Mouse (Mus musculus): ENCODE measurements around the gene Dsn1. TPM values are rescaled to one million over a fixed set of nuclear protein-coding genes. Genes with fewer than 3 reads are reported as not detected.

The Dsn1 gene
- polyA plus RNA-seq, 1 experiment from 2014 or later = 28.6 TPM

GRCm38 (mm10) chr2:157046956-157047355 is 40.0 kb upstream of the Dsn1 start:
- Histone ChIP-seq H3K36me3 (ENCODE audit: control insufficient read depth, insufficient read depth, low read length) (peaks cover 26% of the 10 kb centered on the region), H3K27ac (ENCODE audit: low read length) (no peak overlapping the region), H3K4me2 (ENCODE audit: low read depth, low read length) (no peak overlapping the region), H3K4me3 (replicated peaks; ENCODE audit: low read length) (no peak overlapping the region), H3K9ac (ENCODE audit: low read length) (no peak overlapping the region), H3K27me3 (ENCODE audit: control insufficient read depth, insufficient read depth, low read length) (no peaks in the 10 kb centered on the region), H3K4me1 (ENCODE audit: control insufficient read depth, insufficient read depth, low read length) (no peaks in the 10 kb centered on the region), H3K9me3 (replicated peaks; ENCODE audit: control insufficient read depth, low read length) (no peaks in the 10 kb centered on the region)
- no peak for ATAC-seq (ENCODE audit: insufficient read depth, low FRiP score)
- WGBS = 91% methylated on average over 5 of the region's 5 CpGs

GRCm38 (mm10) chr2:157045932-157046331 is 39.0 kb upstream of the Dsn1 start:
- no peaks in the 10 kb centered on the region for H3K27me3 ChIP-seq (ENCODE audit: control insufficient read depth, insufficient read depth, low read length)
- 74% methylated on average over 2 of the region's 2 CpGs for WGBS
- no peaks in the 10 kb centered on the region for H3K9me3 ChIP-seq (replicated peaks; ENCODE audit: control insufficient read depth, low read length)
- H3K4me3 ChIP-seq (replicated peaks; ENCODE audit: low read length) = no peak overlapping the region
- no peak overlapping the region for H3K9ac ChIP-seq (ENCODE audit: low read length)
- peaks cover 26% of the 10 kb centered on the region for H3K36me3 ChIP-seq (ENCODE audit: control insufficient read depth, insufficient read depth, low read length)
- 0 out of 2 replicates have a peak, but pooled peaks have one; percentile 53 for ATAC-seq (ENCODE audit: insufficient read depth, low FRiP score)
- no peak overlapping the region for H3K4me2 ChIP-seq (ENCODE audit: low read depth, low read length)
- no peaks in the 10 kb centered on the region for H3K4me1 ChIP-seq (ENCODE audit: control insufficient read depth, insufficient read depth, low read length)
- H3K27ac ChIP-seq (ENCODE audit: low read length) = no peak overlapping the region; the same call in 1 of the 2 replicates

- Histone ChIP-seq H3K4me3 (replicated peaks; ENCODE audit: low read length) (no peak overlapping the region), H3K9me3 (replicated peaks; ENCODE audit: control insufficient read depth, low read length) (no peaks in the 10 kb centered on the region), H3K27me3 (ENCODE audit: control insufficient read depth, insufficient read depth, low read length) (no peaks in the 10 kb centered on the region), H3K27ac (ENCODE audit: low read length) (no peak overlapping the region), H3K4me2 (ENCODE audit: low read depth, low read length) (no peak overlapping the region), H3K4me1 (ENCODE audit: control insufficient read depth, insufficient read depth, low read length) (no peaks in the 10 kb centered on the region), H3K9ac (ENCODE audit: low read length) (no peak overlapping the region), H3K36me3 (ENCODE audit: control insufficient read depth, insufficient read depth, low read length) (peaks cover 41% of the 10 kb centered on the region)
- no peak for ATAC-seq (ENCODE audit: insufficient read depth, low FRiP score)
Observed at GRCm38 (mm10) chr2:157043987-157044386, 37.0 kb upstream of the Dsn1 start.

GRCm38 (mm10) chr2:157043556-157043955 is 36.6 kb upstream of the Dsn1 start:
- no peak overlapping the region for H3K4me3 ChIP-seq (replicated peaks; ENCODE audit: low read length)
- H3K27me3 ChIP-seq (ENCODE audit: control insufficient read depth, insufficient read depth, low read length) = no peaks in the 10 kb centered on the region
- H3K36me3 ChIP-seq (ENCODE audit: control insufficient read depth, insufficient read depth, low read length) = peaks cover 41% of the 10 kb centered on the region
- no peaks in the 10 kb centered on the region for H3K4me1 ChIP-seq (ENCODE audit: control insufficient read depth, insufficient read depth, low read length)
- no peak overlapping the region for H3K9ac ChIP-seq (ENCODE audit: low read length)
- H3K9me3 ChIP-seq (replicated peaks; ENCODE audit: control insufficient read depth, low read length) = no peaks in the 10 kb centered on the region
- no peak for ATAC-seq (ENCODE audit: insufficient read depth, low FRiP score)
- no peak overlapping the region for H3K4me2 ChIP-seq (ENCODE audit: low read depth, low read length)
- H3K27ac ChIP-seq (ENCODE audit: low read length) = no peak overlapping the region
- WGBS = 90% methylated on average over 8 of the region's 8 CpGs

GRCm38 (mm10) chr2:157041421-157041820 is 34.5 kb upstream of the Dsn1 start:
- no peak for ATAC-seq (ENCODE audit: insufficient read depth, low FRiP score)
- no peaks in the 10 kb centered on the region for H3K9me3 ChIP-seq (replicated peaks; ENCODE audit: control insufficient read depth, low read length)

GRCm38 (mm10) chr2:157040649-157041046 is 33.7 kb upstream of the Dsn1 start:
- H3K27me3 ChIP-seq (ENCODE audit: control insufficient read depth, insufficient read depth, low read length) = no peaks in the 10 kb centered on the region
- H3K36me3 ChIP-seq (ENCODE audit: control insufficient read depth, insufficient read depth, low read length) = peaks cover 32% of the 10 kb centered on the region
- H3K27ac ChIP-seq (ENCODE audit: low read length) = no peak overlapping the region
- H3K4me3 ChIP-seq (replicated peaks; ENCODE audit: low read length) = no peak overlapping the region
- no peaks in the 10 kb centered on the region for H3K4me1 ChIP-seq (ENCODE audit: control insufficient read depth, insufficient read depth, low read length)
- 81% methylated on average over 17 of the region's 17 CpGs for WGBS
- no peak for ATAC-seq (ENCODE audit: insufficient read depth, low FRiP score)
- H3K9me3 ChIP-seq (replicated peaks; ENCODE audit: control insufficient read depth, low read length) = no peaks in the 10 kb centered on the region
- H3K4me2 ChIP-seq (ENCODE audit: low read depth, low read length) = no peak overlapping the region
- no peak overlapping the region for H3K9ac ChIP-seq (ENCODE audit: low read length)

More at GRCm38 (mm10) chr2:157041421-157041820, 34.5 kb upstream of the Dsn1 start:
- no peak overlapping the region for H3K27ac ChIP-seq (ENCODE audit: low read length)
- H3K4me1 ChIP-seq (ENCODE audit: control insufficient read depth, insufficient read depth, low read length) = no peaks in the 10 kb centered on the region
- peaks cover 40% of the 10 kb centered on the region for H3K36me3 ChIP-seq (ENCODE audit: control insufficient read depth, insufficient read depth, low read length)
- H3K27me3 ChIP-seq (ENCODE audit: control insufficient read depth, insufficient read depth, low read length) = no peaks in the 10 kb centered on the region
- H3K4me3 ChIP-seq (replicated peaks; ENCODE audit: low read length) = no peak overlapping the region
- H3K4me2 ChIP-seq (ENCODE audit: low read depth, low read length) = no peak overlapping the region
- no peak overlapping the region for H3K9ac ChIP-seq (ENCODE audit: low read length)
- 84% methylated on average over 7 of the region's 7 CpGs for WGBS

- Histone ChIP-seq H3K27me3 (ENCODE audit: control insufficient read depth, insufficient read depth, low read length) (no peaks in the 10 kb centered on the region), H3K9me3 (replicated peaks; ENCODE audit: control insufficient read depth, low read length) (no peaks in the 10 kb centered on the region), H3K4me2 (ENCODE audit: low read depth, low read length) (no peak overlapping the region), H3K27ac (ENCODE audit: low read length) (no peak overlapping the region), H3K4me1 (ENCODE audit: control insufficient read depth, insufficient read depth, low read length) (no peaks in the 10 kb centered on the region), H3K36me3 (ENCODE audit: control insufficient read depth, insufficient read depth, low read length) (peaks cover 31% of the 10 kb centered on the region), H3K4me3 (replicated peaks; ENCODE audit: low read length) (no peak overlapping the region), H3K9ac (ENCODE audit: low read length) (no peak overlapping the region; the same call in 1 of the 2 replicates)
- ATAC-seq (ENCODE audit: insufficient read depth, low FRiP score) = peak; percentile 60
- 84% methylated on average over 50 of the region's 50 CpGs for WGBS
Observed at GRCm38 (mm10) chr2:157039900-157040648, 33.1 kb upstream of the Dsn1 start.

GRCm38 (mm10) chr2:157037303-157037702 is 30.3 kb upstream of the Dsn1 start:
- Histone ChIP-seq H3K4me3 (replicated peaks; ENCODE audit: low read length) (no peak overlapping the region), H3K27me3 (ENCODE audit: control insufficient read depth, insufficient read depth, low read length) (no peaks in the 10 kb centered on the region), H3K36me3 (ENCODE audit: control insufficient read depth, insufficient read depth, low read length) (peaks cover 24% of the 10 kb centered on the region), H3K9ac (ENCODE audit: low read length) (no peak overlapping the region), H3K27ac (ENCODE audit: low read length) (no peak overlapping the region), H3K9me3 (replicated peaks; ENCODE audit: control insufficient read depth, low read length) (no peaks in the 10 kb centered on the region), H3K4me2 (ENCODE audit: low read depth, low read length) (no peak overlapping the region), H3K4me1 (ENCODE audit: control insufficient read depth, insufficient read depth, low read length) (no peaks in the 10 kb centered on the region)
- WGBS = 82% methylated on average over 9 of the region's 9 CpGs
- ATAC-seq (ENCODE audit: insufficient read depth, low FRiP score) = no peak

GRCm38 (mm10) chr2:157036400-157036799 is 29.4 kb upstream of the Dsn1 start:
- no peak for ATAC-seq (ENCODE audit: insufficient read depth, low FRiP score)
- 86% methylated on average over 8 of the region's 8 CpGs for WGBS
- Histone ChIP-seq H3K9ac (ENCODE audit: low read length) (no peak overlapping the region), H3K27me3 (ENCODE audit: control insufficient read depth, insufficient read depth, low read length) (no peaks in the 10 kb centered on the region), H3K36me3 (ENCODE audit: control insufficient read depth, insufficient read depth, low read length) (peaks cover 24% of the 10 kb centered on the region), H3K4me1 (ENCODE audit: control insufficient read depth, insufficient read depth, low read length) (no peaks in the 10 kb centered on the region), H3K4me3 (replicated peaks; ENCODE audit: low read length) (no peak overlapping the region), H3K27ac (ENCODE audit: low read length) (no peak overlapping the region), H3K4me2 (ENCODE audit: low read depth, low read length) (no peak overlapping the region), H3K9me3 (replicated peaks; ENCODE audit: control insufficient read depth, low read length) (no peaks in the 10 kb centered on the region)

Data from stomach, embryonic 16.5 days (tissue).